Comparison of ENCODE assay signal across 8 mouse cellular contexts in genomic region chr10:119830388-119830956, GRCm38 (mm10).
A peak's percentile ranks its signal among the peaks of the same experiment; 100 is the strongest.
DNase-seq lines count a peak whose midpoint lies in the region; ATAC-seq and TF ChIP-seq lines count a peak whose summit lies in the region.
"Had no signal": no experiment of that assay in that cellular context is flagged by ENCODE, and none has a peak within 500 bp of the region (broad histone marks: within the 10 kb centered on the region; RNA-seq: fewer than 3 reads in every experiment).

No protein-coding gene starts in this region.

- 71% methylated on average over 6 of the region's 6 CpGs for WGBS in liver, embryonic 12.5 days (ENCODE audit: insufficient replicate concordance)

- peak in 1 of 2 experiments; percentile 28 for DNase-seq in layer of hippocampus, adult 2 months (ENCODE audit: low spot score in 2 of 2)
- DNase-seq in layer of hippocampus, postnatal 25 days (ENCODE audit: extremely low spot score in 1 of 2, low spot score in 1 of 2) = no peak
- DNase-seq in NIH3T3 (ENCODE audit: low read depth) = peak; percentile 30
- peak; percentile 68 for DNase-seq in adrenal gland, postnatal 25 days
- DNase-seq in lung, postnatal 10 days = peak; percentile 25
- DNase-seq in spleen, postnatal 36 days (ENCODE audit: low spot score in 2 of 2) = no peak

- H3K27me3 ChIP-seq in liver, embryonic 12.5 days (replicated peaks) = no peaks in the 10 kb centered on the region
- H3K27me3 ChIP-seq: heart, embryonic 13.5 days had no signal

- no peak for TF ChIP-seq CTCF in layer of hippocampus, adult 2 months (conservative IDR thresholded peaks at IDR 0.05)

- H3K4me3 ChIP-seq in layer of hippocampus, adult 2 months = no peak overlapping the region
- no peak overlapping the region for H3K4me3 ChIP-seq in liver, embryonic 12.5 days
- H3K4me3 ChIP-seq: heart, embryonic 13.5 days had no signal

- no peaks in the 10 kb centered on the region for H3K36me3 ChIP-seq in liver, embryonic 12.5 days
- H3K36me3 ChIP-seq: heart, embryonic 13.5 days had no signal

- H3K9ac ChIP-seq in liver, embryonic 12.5 days = no peak overlapping the region
- H3K9ac ChIP-seq: heart, embryonic 13.5 days had no signal

- ATAC-seq in liver, embryonic 12.5 days = no peak

- H3K27ac ChIP-seq in layer of hippocampus, adult 2 months = peak overlapping the region; percentile 2; the same call in 1 of the 2 replicates
- no peak overlapping the region for H3K27ac ChIP-seq in liver, embryonic 12.5 days
- H3K27ac ChIP-seq: heart, embryonic 13.5 days had no signal

- no peaks in the 10 kb centered on the region for H3K4me1 ChIP-seq in liver, embryonic 12.5 days

- H3K4me2 ChIP-seq in liver, embryonic 12.5 days = no peak overlapping the region
- H3K4me2 ChIP-seq: heart, embryonic 13.5 days had no signal

- H3K9me3 ChIP-seq in liver, embryonic 12.5 days (replicated peaks) = no peaks in the 10 kb centered on the region

Comparison
In these comparisons a context has a peak if more than half of its experiments do, and no peak if none do; other contexts are left out.
1. DNase-seq: peak in NIH3T3 (single experiment), adrenal gland, postnatal 25 days (single experiment) and lung, postnatal 10 days (single experiment); none in layer of hippocampus, postnatal 25 days (0 of 2) and spleen, postnatal 36 days (0 of 2).